Mouse (Mus musculus) limb, embryonic 14.5 days (tissue): ENCODE measurements around the gene Ube2cbp. TPM values are rescaled to one million over a fixed set of nuclear protein-coding genes. Genes with fewer than 3 reads are reported as not detected.

Source experiments
- ATAC-seq: fragments of 200-750 bp; cut with Nextera tagmentation; 2 replicates; pipeline ENCODE4 v1.8.0; 2017; ENCODE audit warnings: low read depth, moderate number of reproducible peaks, moderate TSS enrichment; ENCODE audit not compliant: low FRiP score
- DNase-seq: peaks from one replicate; pipeline ENCODE4 v3.0.0-alpha.2; 2015; ENCODE audit warnings: low spot score
- H3K27ac ChIP-seq: fragments of 300-500 bp; sonication (generic); replicated peaks from 2 replicates; pipeline ENCODE4 v1.5.1; 2014; ENCODE audit warnings: low read depth, mild to moderate bottlenecking, low read length, moderate library complexity, mixed read lengths
- H3K27me3 ChIP-seq: fragments of 300-500 bp; sonication (generic); 2 replicates; pipeline ENCODE4 v1.6.1; 2014; ENCODE audit warnings: low read length, mixed read lengths; ENCODE audit not compliant: control insufficient read depth, insufficient read depth
- H3K36me3 ChIP-seq: fragments of 300-500 bp; sonication (generic); 2 replicates; pipeline ENCODE4 v1.6.1; 2014; ENCODE audit warnings: mild to moderate bottlenecking, low read length, moderate library complexity, mixed read lengths; ENCODE audit not compliant: control insufficient read depth, insufficient read depth
- H3K4me1 ChIP-seq: fragments of 300-500 bp; sonication (generic); 2 replicates; pipeline ENCODE4 v1.6.1; 2014; ENCODE audit warnings: antibody characterized with exemption, low read length, mixed read lengths; ENCODE audit not compliant: control insufficient read depth, insufficient read depth
- H3K4me2 ChIP-seq: fragments of 300-500 bp; sonication (generic); replicated peaks from 2 replicates; pipeline ENCODE4 v1.6.1; 2014; ENCODE audit warnings: low read depth, mild to moderate bottlenecking, low read length, moderate library complexity; ENCODE audit not compliant: severe bottlenecking
- H3K4me3 ChIP-seq: fragments of 300-500 bp; sonication (generic); replicated peaks from 2 replicates; pipeline ENCODE4 v1.5.1; 2014; ENCODE audit warnings: low read length
- H3K9ac ChIP-seq: fragments of 300-500 bp; sonication (generic); 2 replicates; pipeline ENCODE4 v1.6.1; 2014; ENCODE audit warnings: mild to moderate bottlenecking, low read depth, low read length, moderate library complexity; ENCODE audit not compliant: severe bottlenecking
- H3K9me3 ChIP-seq: fragments of 300-500 bp; sonication (generic); 2 replicates; pipeline ENCODE4 v1.6.1; 2016; ENCODE audit warnings: low read length; ENCODE audit not compliant: control insufficient read depth
- POLR2A ChIP-seq: fragments of 200-500 bp; IDR thresholded peaks from 2 replicates; pipeline ENCODE4 v1.8.0; 2012; ENCODE audit warnings: inconsistent platforms, mild to moderate bottlenecking, moderate library complexity, borderline replicate concordance; ENCODE audit not compliant: insufficient read depth, insufficient read length; ENCODE audit errors: extremely low read depth
- WGBS: fragments of 180-500 bp; shearing (Covaris S2); extraction: QIAGEN DNeasy Blood & Tissue Kit; methylation state at CpG from one replicate; pipeline ENCODE4 v1.1.7; 2014; 5-methylcytosine and 5-hydroxymethylcytosine counted together
- polyA plus RNA-seq, 2 experiments: library from polyadenylated mRNA; depleted of rRNA in 1 of 2; stranded (reverse) in 1 of 2; unstranded in 1 of 2; fragments of >200 nt; fragmentation: Nextera tagmentation in 1 of 2; extraction: Ambion mirVana in 1 of 2; gene quantifications; 2 replicates each; pipeline versions ENCODE4 v1.2.1 to v1.2.3; 2012 to 2014

The Ube2cbp gene
- polyA plus RNA-seq, 2 experiments = 3.4 to 5.2 TPM

- Histone ChIP-seq H3K27ac (no peak overlapping the region), H3K9ac (no peak overlapping the region), H3K4me2 (no peak overlapping the region), H3K4me1 (no peaks in the 10 kb centered on the region), H3K9me3 (no peaks in the 10 kb centered on the region), H3K27me3 (no peaks in the 10 kb centered on the region), H3K4me3 (no peak overlapping the region), H3K36me3 (peaks cover 44% of the 10 kb centered on the region)
- no peak for ATAC-seq
- 93% methylated on average over 4 of the region's 4 CpGs for whole genome bisulfite sequencing
- no peak for TF ChIP-seq POLR2A
- DNase-seq = no peak
These were observed 31.5 kb upstream of the Ube2cbp start for GRCm38 (mm10) chr9:86496261-86496660.

- Histone ChIP-seq H3K27ac (no peak overlapping the region), H3K36me3 (peaks cover 43% of the 10 kb centered on the region), H3K4me2 (no peak overlapping the region), H3K4me3 (no peak overlapping the region), H3K4me1 (no peaks in the 10 kb centered on the region), H3K9ac (no peak overlapping the region), H3K27me3 (no peaks in the 10 kb centered on the region), H3K9me3 (no peaks in the 10 kb centered on the region)
- DNase-seq (no peak), ATAC-seq (no peak)
- 97% methylated on average over 2 of the region's 2 CpGs for WGBS
- TF ChIP-seq POLR2A = no peak
These were observed 27.0 kb upstream of the Ube2cbp start for GRCm38 (mm10) chr9:86491740-86492139.

GRCm38 (mm10) chr9:86482236-86482635, 17.5 kb upstream of the Ube2cbp start:
- Histone ChIP-seq H3K4me3 (no peak overlapping the region), H3K9me3 (no peaks in the 10 kb centered on the region), H3K36me3 (no peaks in the 10 kb centered on the region), H3K27me3 (no peaks in the 10 kb centered on the region), H3K27ac (no peak overlapping the region), H3K4me1 (peaks cover 3% of the 10 kb centered on the region; the same call in 1 of the 2 replicates), H3K4me2 (no peak overlapping the region), H3K9ac (no peak overlapping the region)
- DNase-seq (no peak), ATAC-seq (no peak)
- TF ChIP-seq POLR2A = no peak
- WGBS = 96% methylated on average over 1 of the region's 1 CpGs

- Histone ChIP-seq H3K36me3 (no peaks in the 10 kb centered on the region), H3K4me3 (no peak overlapping the region), H3K9me3 (no peaks in the 10 kb centered on the region), H3K27ac (no peak overlapping the region), H3K9ac (no peak overlapping the region), H3K4me2 (no peak overlapping the region), H3K27me3 (no peaks in the 10 kb centered on the region), H3K4me1 (peaks cover 3% of the 10 kb centered on the region; the same call in 1 of the 2 replicates)
- no peak for DNase-seq
- TF ChIP-seq POLR2A = no peak
- no peak for ATAC-seq
- 78% methylated on average over 5 of the region's 5 CpGs for WGBS
These were observed 13.8 kb upstream of the Ube2cbp start for GRCm38 (mm10) chr9:86478414-86479093.

GRCm38 (mm10) chr9:86476763-86477162, 12.0 kb upstream of the Ube2cbp start:
- 67% methylated on average over 5 of the region's 5 CpGs for WGBS
- ATAC-seq = no peak

More at GRCm38 (mm10) chr9:86476763-86477162, 12.0 kb upstream of the Ube2cbp start:
- H3K27ac ChIP-seq = no peak overlapping the region
- no peaks in the 10 kb centered on the region for H3K36me3 ChIP-seq
- H3K4me2 ChIP-seq = no peak overlapping the region
- no peaks in the 10 kb centered on the region for H3K9me3 ChIP-seq
- no peak overlapping the region for H3K4me3 ChIP-seq
- H3K9ac ChIP-seq = no peak overlapping the region
- H3K4me1 ChIP-seq = peaks cover 3% of the 10 kb centered on the region; the same call in 1 of the 2 replicates
- H3K27me3 ChIP-seq = no peaks in the 10 kb centered on the region
- no peak for TF ChIP-seq POLR2A
- DNase-seq = no peak
